Mouse (Mus musculus) embryonic facial prominence, embryonic 15.5 days (tissue): ENCODE measurements around the gene Olfr937. TPM values are rescaled to one million over a fixed set of nuclear protein-coding genes. Genes with fewer than 3 reads are reported as not detected.

Experiments
- ATAC-seq: fragments of 200-750 bp; cut with Nextera tagmentation; 2 replicates; pipeline ENCODE4 v1.8.0; 2017; ENCODE audit warnings: low read depth, moderate TSS enrichment; ENCODE audit not compliant: insufficient number of reproducible peaks, low FRiP score, low TSS enrichment
- H3K27ac ChIP-seq: fragments of 300-500 bp; sonication (generic); replicated peaks from 2 replicates; pipeline ENCODE4 v1.5.1; 2015; ENCODE audit warnings: mild to moderate bottlenecking, inconsistent platforms
- H3K27me3 ChIP-seq: fragments of 300-500 bp; sonication (generic); 2 replicates; pipeline ENCODE4 v1.6.1; 2015; ENCODE audit warnings: inconsistent platforms
- H3K36me3 ChIP-seq: fragments of 300-500 bp; sonication (generic); 2 replicates; pipeline ENCODE4 v1.6.1; 2015; ENCODE audit warnings: mild to moderate bottlenecking, inconsistent platforms
- H3K4me1 ChIP-seq: fragments of 300-500 bp; sonication (generic); 2 replicates; pipeline ENCODE4 v1.6.1; 2015; ENCODE audit warnings: inconsistent platforms
- H3K4me2 ChIP-seq: fragments of 300-500 bp; sonication (generic); replicated peaks from 2 replicates; pipeline ENCODE4 v1.6.1; 2015; ENCODE audit warnings: mild to moderate bottlenecking, inconsistent platforms
- H3K4me3 ChIP-seq: fragments of 300-500 bp; sonication (generic); replicated peaks from 2 replicates; pipeline ENCODE4 v1.5.1; 2015; ENCODE audit warnings: mild to moderate bottlenecking, inconsistent platforms
- H3K9ac ChIP-seq: fragments of 300-500 bp; sonication (generic); 2 replicates; pipeline ENCODE4 v1.6.1; 2015; ENCODE audit warnings: inconsistent platforms
- H3K9me3 ChIP-seq: fragments of 300-500 bp; sonication (generic); replicated peaks from 2 replicates; pipeline ENCODE4 v1.6.1; 2016; ENCODE audit warnings: inconsistent platforms
- WGBS: fragments of 180-500 bp; shearing (Covaris S2); methylation state at CpG from one replicate; pipeline ENCODE4 v1.1.7; 2015; 5-methylcytosine and 5-hydroxymethylcytosine counted together
- microRNA-seq: library from miRNA; unstranded; fragments of <30 nt; microRNA quantifications from one replicate; pipeline ENCODE4, GENCODE M21; 2016; ENCODE audit warnings: borderline number of aligned reads
- polyA plus RNA-seq: library from polyadenylated mRNA; unstranded; fragments of >200 nt; fragmentation: Nextera tagmentation; extraction: Ambion mirVana; gene quantifications from 2 replicates; pipeline ENCODE4 v1.2.1, GENCODE M21; 2015

Gene Olfr937
- not detected in 2 replicates for polyA plus RNA-seq

DNA sequence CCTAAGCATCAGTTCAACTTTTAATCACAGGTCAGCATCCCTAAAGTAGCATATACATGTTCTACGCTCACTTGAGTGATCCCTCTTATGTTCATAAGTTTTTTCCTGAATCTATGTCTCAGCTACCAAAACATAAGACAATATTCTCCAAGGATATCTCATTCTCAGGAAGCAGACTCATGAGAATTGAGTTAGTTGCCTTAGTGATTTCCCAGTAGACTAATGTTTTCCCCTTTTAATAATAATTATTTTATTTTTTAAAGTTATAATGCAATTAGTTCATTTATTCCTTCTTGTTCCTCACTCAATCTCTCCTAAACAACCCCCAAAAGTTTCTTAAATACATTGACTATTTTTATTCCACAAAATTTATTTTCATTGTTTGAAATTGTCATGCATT, at the start of gene Olfr937:
Gene Olfr937, minus strand, starts transcription at position 101 of the 400 bp plus-strand sequence.
- no peak within 1 kb of the TSS for H3K27ac ChIP-seq
- H3K4me3 ChIP-seq = no peak within 1 kb of the TSS
- no peaks in the 10 kb centered on the region for H3K36me3 ChIP-seq
- H3K9ac ChIP-seq = no peak within 1 kb of the TSS
- no peaks in the 10 kb centered on the region for H3K9me3 ChIP-seq
- 81% methylated on average over 1 of the region's 1 CpGs for WGBS
- H3K4me1 ChIP-seq = no peaks in the 10 kb centered on the region
- no peak within 1 kb of the TSS for H3K4me2 ChIP-seq
- no peaks in the 10 kb centered on the region for H3K27me3 ChIP-seq
- no peak for ATAC-seq

DNA sequence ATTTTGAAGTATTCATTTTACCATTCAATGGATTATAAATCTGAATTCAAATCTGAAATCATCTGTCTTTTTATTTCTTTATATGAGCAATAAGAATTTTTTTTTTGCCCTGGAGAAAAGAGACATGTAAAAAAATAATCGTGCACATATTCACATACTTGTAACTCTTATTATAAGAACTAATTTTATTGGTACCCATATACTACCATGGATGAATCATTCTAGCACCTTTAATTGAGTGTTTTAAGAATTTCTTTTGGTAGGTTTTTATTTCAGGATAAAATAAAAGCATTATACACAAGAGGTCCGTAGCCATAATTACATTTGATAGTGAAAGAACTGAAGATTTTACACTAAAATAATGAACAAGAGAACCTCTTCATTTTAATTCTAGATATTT, 14.0 kb upstream of the Olfr937 start, which contains the start of gene Olfr938:
Gene Olfr938, minus strand, starts transcription at position 101 of the 400 bp plus-strand sequence.
- 87% methylated on average over 2 of the region's 2 CpGs for WGBS
- H3K4me3 ChIP-seq = no peak within 1 kb of the TSS
- no peaks in the 10 kb centered on the region for H3K36me3 ChIP-seq
- H3K27ac ChIP-seq = no peak within 1 kb of the TSS
- no peak within 1 kb of the TSS for H3K4me2 ChIP-seq
- ATAC-seq = no peak
- no peaks in the 10 kb centered on the region for H3K4me1 ChIP-seq
- H3K27me3 ChIP-seq = no peaks in the 10 kb centered on the region
- H3K9ac ChIP-seq = no peak within 1 kb of the TSS
- H3K9me3 ChIP-seq = no peaks in the 10 kb centered on the region

DNA sequence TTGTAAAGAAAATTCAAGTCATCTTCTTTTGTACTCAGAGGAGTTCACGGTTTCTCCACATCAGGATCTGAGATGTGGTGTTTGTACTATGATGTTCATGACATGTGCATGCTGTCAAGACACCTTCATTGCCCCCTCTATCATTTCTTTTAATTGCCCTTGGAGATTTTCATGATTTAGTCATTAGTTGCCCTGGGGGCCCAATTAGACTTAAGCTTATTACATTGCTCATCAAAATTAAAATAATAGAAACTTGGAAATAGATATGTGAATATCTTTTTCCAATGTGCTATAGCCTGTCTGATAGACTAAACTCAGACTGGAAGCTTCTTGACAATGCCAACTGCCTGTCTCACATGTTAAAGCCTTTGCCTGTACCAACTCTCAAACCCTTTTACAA, 41.5 kb downstream of the Olfr937 start, which contains the start of gene Olfr146:
Gene Olfr146, minus strand, starts transcription at position 101 of the 400 bp plus-strand sequence.
- Histone ChIP-seq H3K27me3 (no peaks in the 10 kb centered on the region), H3K4me1 (no peaks in the 10 kb centered on the region), H3K27ac (no peak within 1 kb of the TSS), H3K9ac (no peak within 1 kb of the TSS), H3K4me3 (no peak within 1 kb of the TSS), H3K4me2 (no peak within 1 kb of the TSS), H3K36me3 (no peaks in the 10 kb centered on the region), H3K9me3 (no peaks in the 10 kb centered on the region)
- no peak for ATAC-seq
- 81% methylated on average over 1 of the region's 1 CpGs for WGBS

Small RNA genes within 50 kb of the gene (microRNA-seq; reads per million reads assigned to microRNA genes)
- gene Gm25032 (not detected), gene Gm25529 (not detected)

Other genes with a start within 250 kb of the Olfr937 start
- gene Olfr923, start 238.4 kb downstream of the Olfr937 start, polyA plus RNA-seq = 0.70 and 0.88 TPM in 2 replicates
- 0.08 TPM in 1 of 2 replicates, not detected in the other for gene Olfr924, start 220.5 kb downstream of the Olfr937 start, polyA plus RNA-seq
- not detected in 2 replicates for gene Olfr26, start 209.9 kb downstream of the Olfr937 start, polyA plus RNA-seq
- gene Olfr926, start 187.8 kb downstream of the Olfr937 start, polyA plus RNA-seq = not detected in 2 replicates
- 0.30 TPM in 1 of 2 replicates, not detected in the other for gene Olfr930, start 135.1 kb downstream of the Olfr937 start, polyA plus RNA-seq
- 0.11 and 0.14 TPM in 2 replicates for gene Olfr933, start 92.6 kb downstream of the Olfr937 start, polyA plus RNA-seq
- gene Olfr934, start 76.6 kb downstream of the Olfr937 start, polyA plus RNA-seq = 0.07 TPM in 1 of 2 replicates, not detected in the other
- gene Olfr935, start 65.3 kb downstream of the Olfr937 start, polyA plus RNA-seq = 0.19 TPM in 1 of 2 replicates, not detected in the other
- gene Olfr146, start 41.6 kb downstream of the Olfr937 start, polyA plus RNA-seq = 0.40 TPM in 1 of 2 replicates, not detected in the other
- not detected in 2 replicates for gene Olfr938, start 13.9 kb upstream of the Olfr937 start, polyA plus RNA-seq
- gene Olfr27, start 63.2 kb upstream of the Olfr937 start, polyA plus RNA-seq = not detected in 2 replicates
- gene Olfr943, start 101.4 kb upstream of the Olfr937 start, polyA plus RNA-seq = not detected in 2 replicates
- gene Olfr944, start 137.0 kb upstream of the Olfr937 start, polyA plus RNA-seq = 0.17 TPM in 1 of 2 replicates, not detected in the other
- 0.05 TPM in 1 of 2 replicates, not detected in the other for gene Olfr1537, start 185.0 kb upstream of the Olfr937 start, polyA plus RNA-seq
- not detected in 2 replicates for gene Olfr945, start 211.9 kb upstream of the Olfr937 start, polyA plus RNA-seq